Mouse (Mus musculus): ENCODE results near the gene Cfap97d2.

- TF ChIP-seq CTCF (IDR thresholded peaks at IDR 0.05; ENCODE audit: insufficient read depth, low read depth, low read length) (no peak), POLR2A (IDR thresholded peaks at IDR 0.05; ENCODE audit: insufficient read depth, low read depth, low read length) (peak; percentile 68)
Observed at GRCm38 (mm10) chr8:13756982-13757804, 51.5 kb downstream of the Cfap97d2 start, which contains the start of gene Cdc16.

Measured in olfactory bulb, adult 2 months (tissue).